Mouse (Mus musculus): ENCODE measurements at regions not wholly inside any gene's neighbourhood (a gene's known extent, or its start where the extent isn't known, plus 50 kb on each side); places are given as distances from the start of the nearest gene placed in this dataset.

GRCm38 (mm10) chr16:77852066-77852781, 250.3 kb upstream of the Gm11146 start:
- peak in 1 of 2 experiments; percentile 37 for DNase-seq (ENCODE audit: low spot score in 2 of 2)

- DNase-seq (ENCODE audit: low spot score in 2 of 2): no peak
Measured at GRCm38 (mm10) chr16:77851206-77852065, 249.5 kb upstream of the Gm11146 start.

GRCm38 (mm10) chr16:77835767-77836166, 233.9 kb upstream of the Gm11146 start:
- DNase-seq (ENCODE audit: low spot score in 2 of 2): no peak

GRCm38 (mm10) chr16:77827322-77828117, 225.6 kb upstream of the Gm11146 start:
- DNase-seq (ENCODE audit: low spot score in 2 of 2): peak; percentile 25 to 35

GRCm38 (mm10) chr16:77799709-77800108, 197.8 kb upstream of the Gm11146 start:
- no peak for DNase-seq (ENCODE audit: low spot score in 2 of 2)

GRCm38 (mm10) chr16:77796926-77797325, 195.0 kb upstream of the Gm11146 start:
- DNase-seq (ENCODE audit: low spot score in 2 of 2): no peak

GRCm38 (mm10) chr16:77789652-77790051, 187.8 kb upstream of the Gm11146 start:
- no peak for DNase-seq (ENCODE audit: low spot score in 2 of 2)

GRCm38 (mm10) chr16:77789206-77789605, 187.3 kb upstream of the Gm11146 start:
- no peak for DNase-seq (ENCODE audit: low spot score in 2 of 2)

GRCm38 (mm10) chr16:77788781-77789150, 186.9 kb upstream of the Gm11146 start:
- no peak for DNase-seq (ENCODE audit: low spot score in 2 of 2)

GRCm38 (mm10) chr16:77788041-77788780, 186.3 kb upstream of the Gm11146 start:
- peak; percentile 55 to 72 for DNase-seq (ENCODE audit: low spot score in 2 of 2)

GRCm38 (mm10) chr16:77787025-77787424, 185.1 kb upstream of the Gm11146 start:
- no peak for DNase-seq (ENCODE audit: low spot score in 2 of 2)

- DNase-seq (ENCODE audit: low spot score in 2 of 2): no peak
Measured at GRCm38 (mm10) chr16:77779019-77779418, 177.1 kb upstream of the Gm11146 start.

- no peak for DNase-seq (ENCODE audit: low spot score in 2 of 2)
Measured at GRCm38 (mm10) chr16:77772075-77772474, 170.2 kb upstream of the Gm11146 start.

GRCm38 (mm10) chr16:77760926-77761347, 159.0 kb upstream of the Gm11146 start:
- DNase-seq (ENCODE audit: low spot score in 2 of 2): peak; percentile 21 to 33

GRCm38 (mm10) chr16:77760479-77760878, 158.6 kb upstream of the Gm11146 start:
- DNase-seq (ENCODE audit: low spot score in 2 of 2): peak; percentile 17 to 46

GRCm38 (mm10) chr16:77759997-77760396, 158.1 kb upstream of the Gm11146 start:
- peak; percentile 70 to 74 for DNase-seq (ENCODE audit: low spot score in 2 of 2)

- DNase-seq (ENCODE audit: low spot score in 2 of 2): no peak
Measured at GRCm38 (mm10) chr16:77754882-77755281, 153.0 kb upstream of the Gm11146 start.

- no peak for DNase-seq (ENCODE audit: low spot score in 2 of 2)
Measured at GRCm38 (mm10) chr16:77749474-77749873, 147.6 kb upstream of the Gm11146 start.

GRCm38 (mm10) chr16:77743838-77744237, 141.9 kb upstream of the Gm11146 start:
- no peak for DNase-seq (ENCODE audit: low spot score in 2 of 2)

GRCm38 (mm10) chr16:77738821-77739220, 136.9 kb upstream of the Gm11146 start:
- DNase-seq (ENCODE audit: low spot score in 2 of 2): no peak

- no peak for DNase-seq (ENCODE audit: low spot score in 2 of 2)
Measured at GRCm38 (mm10) chr16:77719377-77719776, 117.5 kb upstream of the Gm11146 start.
